Mouse (Mus musculus) spleen, embryonic (tissue): ENCODE data around the gene Tpi1.
"Not testable (repeated sequence)": the region's sequence is repeated elsewhere in the genome, so short reads cannot be mapped to it uniquely, and the experiment has no call there.

Experiments used
- CTCF ChIA-PET: fragments of 350-600 bp; sonication (Branson Sonifier 250); formaldehyde crosslinking; loops from one replicate; lab custom pipeline; 2022; lab: Charles Lee

Gene Tpi1

GRCm38 (mm10) chr6:124809775-124810538 lies 4.1 kb downstream of the Tpi1 start:
- CTCF ChIA-PET: interaction anchor here (1.2 kb wide), 1 partner anchor 18 kb away, joined by 3 read pairs; no protein-coding TSS in a partner anchor

- CTCF ChIA-PET: interaction anchor here (1.0 to 1.2 kb wide), 2 partner anchors 19 to 93 kb away, joined by 3 read pairs; no protein-coding TSS in a partner anchor
These were observed 4.9 kb downstream of the Tpi1 start for GRCm38 (mm10) chr6:124809052-124809774.

DNA sequence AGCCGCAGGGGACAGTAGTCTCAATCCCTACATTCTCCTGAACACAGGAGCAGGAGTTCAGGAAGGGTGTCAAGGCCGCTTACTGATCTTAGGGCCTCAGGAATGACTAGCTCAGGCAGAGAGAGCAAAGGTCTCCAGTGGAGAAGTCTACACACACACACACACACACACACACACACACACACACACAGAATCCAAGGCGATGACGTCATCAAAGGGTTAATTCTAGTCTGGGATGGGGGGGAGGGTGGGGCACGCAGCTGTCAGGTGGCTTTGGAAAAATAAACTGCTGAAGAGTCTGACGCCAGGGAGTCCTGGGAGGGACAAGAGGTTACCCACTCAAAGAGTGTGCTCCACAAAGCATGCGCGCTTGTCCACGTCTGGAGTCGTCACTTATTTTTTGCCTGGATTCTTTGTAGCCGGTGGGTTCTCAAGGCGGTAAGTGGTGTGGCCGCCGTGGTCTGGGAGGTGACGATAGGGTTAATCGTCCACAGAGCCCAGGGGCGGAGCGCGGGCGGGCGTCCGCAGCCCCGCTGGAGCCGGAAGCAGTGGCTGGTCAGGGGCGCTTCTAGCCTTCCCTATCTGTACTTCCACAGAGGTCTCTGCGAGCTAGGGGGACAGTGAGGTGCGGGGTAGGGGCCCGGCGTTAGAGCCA lies 5.6 kb downstream of the Tpi1 start, which contains the start of gene Spsb2:
Spsb2 (plus strand) TSS at position 304 of the 655 bp plus-strand sequence.
- CTCF ChIA-PET: interaction anchor here (0.8 to 1.2 kb wide), 4 partner anchors 19 to 314 kb away, joined by 3 to 13 read pairs (median 4); no protein-coding TSS in a partner anchor

GRCm38 (mm10) chr6:124807986-124808357 lies 6.1 kb downstream of the Tpi1 start:
- CTCF ChIA-PET: interaction anchor here (0.8 to 1.1 kb wide), 2 partner anchors 30 to 314 kb away, joined by 4 to 13 read pairs; no protein-coding TSS in a partner anchor

- CTCF ChIA-PET: interaction anchor here (1.1 kb wide), 1 partner anchor 31 kb away, joined by 4 read pairs; no protein-coding TSS in a partner anchor
These were observed 6.7 kb downstream of the Tpi1 start for GRCm38 (mm10) chr6:124807366-124807765.

DNA sequence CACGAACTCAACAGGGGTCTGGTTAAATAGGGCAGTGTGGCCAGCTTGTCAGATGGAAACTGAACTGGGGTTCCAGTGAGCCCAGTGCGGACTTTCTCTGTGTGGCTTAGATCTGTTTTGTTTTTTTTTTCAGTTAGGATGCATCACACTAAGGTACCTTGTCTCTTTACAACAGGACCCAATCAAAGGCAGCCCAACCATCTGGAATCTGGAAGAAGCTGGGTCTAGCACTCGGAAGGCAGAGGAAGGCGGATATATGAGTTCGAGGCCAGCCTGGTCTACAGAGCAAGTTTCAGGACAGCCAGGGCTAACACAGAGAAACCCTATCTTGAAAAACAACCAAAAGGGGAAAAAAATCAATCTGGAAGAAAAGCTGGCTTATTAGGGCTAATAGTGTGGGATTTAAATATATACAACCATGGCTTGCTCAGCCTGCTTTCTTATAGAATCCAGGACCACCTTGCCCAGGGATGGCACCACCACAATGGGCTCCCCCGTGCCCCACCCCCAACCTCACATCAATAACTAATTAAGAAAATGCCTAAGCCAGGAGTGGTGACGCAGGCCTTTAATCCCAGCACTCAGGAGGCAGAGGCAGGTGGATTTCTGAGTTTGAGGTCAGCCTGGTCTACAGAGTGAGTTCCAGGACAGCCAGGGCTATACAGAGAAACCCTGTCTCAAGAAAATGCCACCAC lies 7.5 kb downstream of the Tpi1 start:
- CTCF ChIA-PET: no interaction called here

DNA sequence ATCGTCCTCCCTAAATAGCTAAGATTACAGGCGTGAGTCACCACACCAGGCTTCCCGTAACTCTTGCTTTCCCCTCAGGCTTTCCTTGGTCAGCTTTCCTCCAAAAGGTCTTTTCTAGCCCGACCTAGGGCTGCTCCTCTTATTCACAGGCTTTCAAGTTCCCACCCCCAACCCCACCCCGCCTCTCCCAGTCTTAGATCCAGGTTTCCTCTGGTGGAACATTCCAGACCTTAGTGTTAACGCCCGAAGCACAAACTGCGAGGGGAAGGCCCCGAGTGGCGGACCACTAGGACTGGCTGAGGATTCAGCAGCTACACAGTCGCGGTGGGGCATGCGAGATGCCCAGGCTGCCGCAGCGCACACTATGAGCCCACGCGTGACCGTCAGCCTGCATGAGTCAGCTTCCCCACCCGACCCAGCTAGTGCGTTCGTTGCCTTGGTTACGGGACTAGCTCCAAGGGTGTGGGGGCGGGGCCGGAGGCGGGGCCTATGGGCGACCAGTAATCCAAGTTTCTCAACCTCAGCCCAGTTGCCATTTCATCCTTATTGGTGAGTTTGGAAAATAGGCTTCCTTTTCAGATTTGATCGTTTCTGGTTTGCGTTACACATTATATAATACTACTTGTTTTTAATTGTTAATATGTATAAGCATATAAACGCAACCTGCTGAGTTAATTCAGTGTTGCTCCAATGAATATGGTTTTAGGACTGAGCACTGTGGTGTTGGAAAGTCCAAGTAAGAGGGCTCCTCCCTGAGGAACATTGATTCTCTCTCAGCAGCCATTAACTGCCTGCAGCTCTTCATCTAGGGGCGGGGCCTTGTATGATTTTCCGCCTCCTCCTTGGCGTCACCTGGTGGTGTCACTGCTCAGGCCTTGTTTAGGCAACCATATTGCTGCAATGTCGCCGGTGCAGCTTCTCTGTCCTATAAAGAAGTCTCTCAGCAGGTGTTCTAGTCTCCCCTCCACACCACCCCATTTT lies 8.5 kb downstream of the Tpi1 start:
- CTCF ChIA-PET: interaction anchor here (0.7 kb wide), 1 partner anchor 68 kb away, joined by 5 read pairs; no protein-coding TSS in a partner anchor

GRCm38 (mm10) chr6:124804341-124804740 lies 9.8 kb downstream of the Tpi1 start:
- CTCF ChIA-PET: no interaction called here

- CTCF ChIA-PET: not testable (repeated sequence)
These were observed 10.4 kb downstream of the Tpi1 start for GRCm38 (mm10) chr6:124803691-124804090.

- CTCF ChIA-PET: interaction anchor here (0.7 kb wide), 1 partner anchor 798 kb away, joined by 3 read pairs; no protein-coding TSS in a partner anchor
These were observed 11.0 kb downstream of the Tpi1 start for GRCm38 (mm10) chr6:124803061-124803460.

DNA sequence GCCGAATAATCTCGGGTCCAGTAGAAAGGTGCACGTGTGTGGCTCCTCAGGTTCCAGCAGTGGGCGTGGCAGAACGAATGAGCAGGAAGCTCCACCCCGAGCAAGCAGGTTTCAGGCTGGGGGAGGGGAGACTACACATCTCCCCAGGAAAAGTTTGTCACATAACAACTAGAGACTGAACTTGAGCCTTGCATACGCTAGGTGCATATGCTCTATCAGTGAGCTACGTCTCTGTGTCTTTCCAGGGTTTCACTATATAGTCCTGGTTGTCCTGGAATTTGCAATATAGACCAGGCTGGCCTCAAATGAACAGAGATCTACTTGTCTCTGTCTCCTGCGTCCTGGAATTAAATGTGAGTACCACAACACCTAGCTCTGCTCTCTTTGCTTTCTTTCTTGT lies 11.7 kb downstream of the Tpi1 start:
- CTCF ChIA-PET: not testable (repeated sequence)

GRCm38 (mm10) chr6:124796200-124796599 lies 17.9 kb downstream of the Tpi1 start:
- CTCF ChIA-PET: no interaction called here

DNA sequence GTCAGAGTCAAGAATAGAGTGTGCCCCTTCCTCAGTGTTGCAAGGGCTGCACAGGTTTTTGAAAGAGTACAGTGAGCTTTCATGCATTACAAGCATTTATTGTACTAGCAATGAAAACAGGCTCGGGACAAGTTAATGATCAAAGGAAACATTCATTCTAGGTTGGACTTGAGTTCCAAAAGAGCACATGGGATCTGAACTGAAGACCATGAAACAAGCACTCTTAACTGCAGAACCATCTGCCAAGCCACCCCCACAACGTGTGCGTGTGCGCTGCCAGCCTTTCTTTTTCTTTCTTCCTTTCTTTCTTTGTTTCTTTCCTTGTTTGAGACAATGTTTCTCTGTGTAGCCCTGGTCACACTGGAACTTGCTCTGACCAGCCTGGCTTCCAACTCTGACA lies 18.3 kb downstream of the Tpi1 start:
- CTCF ChIA-PET: no interaction called here

- CTCF ChIA-PET: no interaction called here
These were observed 22.2 kb downstream of the Tpi1 start for GRCm38 (mm10) chr6:124791911-124792310.

DNA sequence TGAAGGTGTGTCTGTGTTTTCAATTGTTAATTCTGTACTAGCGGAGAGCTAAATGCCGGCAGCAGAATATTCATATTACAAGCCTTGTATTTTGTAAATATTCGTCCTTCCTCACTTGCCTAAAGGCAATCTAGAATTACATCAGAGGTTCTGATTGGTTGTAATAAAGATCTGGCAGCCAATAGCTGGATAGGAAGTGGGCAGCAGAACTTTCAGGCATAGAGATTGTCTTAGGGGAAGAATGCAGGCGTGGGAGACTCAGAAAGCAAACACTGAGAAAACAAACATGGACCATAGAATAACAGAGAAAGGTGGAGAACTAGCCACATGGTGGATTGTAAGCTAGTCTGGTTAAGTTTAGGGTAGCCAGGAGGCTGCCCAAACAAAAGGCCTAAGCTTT lies 24.0 kb downstream of the Tpi1 start:
- CTCF ChIA-PET: interaction anchor here (0.6 kb wide), 1 partner anchor 263 kb away, joined by 3 read pairs; no protein-coding TSS in a partner anchor

DNA sequence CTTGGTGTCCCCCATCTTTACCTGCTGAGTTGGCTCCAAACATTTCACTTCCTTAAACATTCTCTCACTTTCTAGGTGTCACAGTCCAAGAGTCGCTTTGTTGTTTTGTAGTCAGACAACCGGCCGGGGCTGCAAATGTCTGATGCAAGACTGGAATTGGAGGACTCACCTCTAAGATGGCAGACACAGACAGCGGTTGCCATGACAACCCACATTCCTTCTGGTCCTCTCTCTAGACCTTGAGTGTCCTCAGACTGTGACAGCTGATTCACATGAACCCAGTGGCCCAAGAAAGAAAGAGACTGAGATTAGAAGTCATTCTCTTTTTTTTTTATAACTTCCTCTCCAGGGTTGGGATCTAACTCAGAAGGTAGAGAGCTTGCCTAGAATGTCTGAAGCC lies 24.6 kb downstream of the Tpi1 start:
- CTCF ChIA-PET: no interaction called here

GRCm38 (mm10) chr6:124787722-124788121 lies 26.4 kb downstream of the Tpi1 start:
- CTCF ChIA-PET: no interaction called here

GRCm38 (mm10) chr6:124786756-124787420 lies 27.2 kb downstream of the Tpi1 start:
- CTCF ChIA-PET: no interaction called here

- CTCF ChIA-PET: interaction anchor here (0.6 kb wide), 1 partner anchor 32 kb away, joined by 3 read pairs; the partner anchor contains the start of gene Tpi1
These were observed 31.7 kb downstream of the Tpi1 start for GRCm38 (mm10) chr6:124782436-124782835.
